Mouse (Mus musculus) hindbrain, embryonic 16.5 days (tissue): ENCODE results near the gene Cryzl2. TPM values are rescaled to one million over a fixed set of nuclear protein-coding genes. Genes with fewer than 3 reads are reported as not detected.

Experiments used
- ATAC-seq: fragments of 200-750 bp; cut with Nextera tagmentation; 2 replicates; pipeline ENCODE4 v1.8.0; 2017; ENCODE audit warnings: moderate TSS enrichment, moderate library complexity
- H3K27ac ChIP-seq: fragments of 300-500 bp; sonication (generic); 2 replicates; pipeline ENCODE4 v1.5.1; 2014; ENCODE audit warnings: low read depth, mild to moderate bottlenecking, control low read depth, low read length, moderate library complexity
- H3K27me3 ChIP-seq: fragments of 300-500 bp; sonication (generic); replicated peaks from 2 replicates; pipeline ENCODE4 v1.6.1; 2014; ENCODE audit warnings: low read length; ENCODE audit not compliant: control insufficient read depth, insufficient read depth
- H3K36me3 ChIP-seq: fragments of 300-500 bp; sonication (generic); 2 replicates; pipeline ENCODE4 v1.6.1; 2014; ENCODE audit warnings: mild to moderate bottlenecking, low read length, moderate library complexity, mixed read lengths; ENCODE audit not compliant: control insufficient read depth, insufficient read depth
- H3K4me1 ChIP-seq: fragments of 300-500 bp; sonication (generic); 2 replicates; pipeline ENCODE4 v1.6.1; 2014; ENCODE audit warnings: low read depth, low read length; ENCODE audit not compliant: control insufficient read depth, insufficient read depth
- H3K4me2 ChIP-seq: fragments of 300-500 bp; sonication (generic); 2 replicates; pipeline ENCODE4 v1.6.1; 2014; ENCODE audit warnings: mild to moderate bottlenecking, low read length, control low read depth, moderate library complexity
- H3K4me3 ChIP-seq: fragments of 300-500 bp; sonication (generic); 2 replicates; pipeline ENCODE4 v1.5.1; 2014; ENCODE audit warnings: mild to moderate bottlenecking, low read length, control low read depth, moderate library complexity
- H3K9ac ChIP-seq: fragments of 300-500 bp; sonication (generic); 2 replicates; pipeline ENCODE4 v1.6.1; 2014; ENCODE audit warnings: low read depth, mild to moderate bottlenecking, control low read depth, low read length, moderate library complexity
- H3K9me3 ChIP-seq: fragments of 300-500 bp; sonication (generic); 2 replicates; pipeline ENCODE4 v1.6.1; 2014; ENCODE audit warnings: mild to moderate bottlenecking, low read length, moderate library complexity; ENCODE audit not compliant: control insufficient read depth
- WGBS: fragments of 180-500 bp; shearing (Covaris S2); extraction: QIAGEN DNeasy Blood & Tissue Kit; methylation state at CpG from one replicate; pipeline ENCODE4 v1.1.7; 2014; 5-methylcytosine and 5-hydroxymethylcytosine counted together
- polyA plus RNA-seq: library from polyadenylated mRNA; unstranded; fragments of >200 nt; fragmentation: Nextera tagmentation; extraction: Ambion mirVana; gene quantifications from 2 replicates; pipeline ENCODE4 v1.2.1, GENCODE M21; 2015

Cryzl2 gene
- polyA plus RNA-seq, 1 experiment from 2014 or later = 8.3 TPM

DNA sequence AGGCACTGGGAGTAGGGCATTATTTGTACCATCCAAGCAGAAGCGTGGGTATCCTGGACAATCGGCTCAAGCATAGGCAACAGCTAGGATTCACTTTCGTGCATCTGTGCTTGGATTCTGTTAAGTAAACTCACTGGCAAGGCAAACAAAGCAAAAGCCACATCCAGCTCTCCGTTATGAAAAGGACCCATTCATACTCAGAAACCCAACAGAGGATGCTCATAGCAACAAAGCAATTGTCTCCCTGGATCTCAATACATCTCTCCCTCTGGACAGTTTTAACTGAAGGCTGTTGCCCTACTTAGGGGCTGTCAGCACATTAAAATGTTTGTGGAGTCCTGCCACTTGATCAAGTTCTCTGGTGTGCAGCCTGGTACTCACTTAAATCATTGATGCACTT lies 11.2 kb upstream of the Cryzl2 start:
- Histone ChIP-seq H3K36me3 (no peaks in the 10 kb centered on the region), H3K9ac (no peak overlapping the region), H3K4me1 (peaks cover 20% of the 10 kb centered on the region), H3K27me3 (no peaks in the 10 kb centered on the region), H3K4me3 (no peak overlapping the region), H3K27ac (no peak overlapping the region), H3K9me3 (no peaks in the 10 kb centered on the region), H3K4me2 (no peak overlapping the region)
- ATAC-seq = 0 out of 2 replicates have a peak, but pooled peaks have one; percentile 10
- WGBS = 42% methylated on average over 4 of the region's 4 CpGs

GRCm38 (mm10) chr1:157448164-157448804 lies 10.1 kb upstream of the Cryzl2 start:
- ATAC-seq = no peak
- Histone ChIP-seq H3K9me3 (no peaks in the 10 kb centered on the region), H3K27ac (no peak overlapping the region), H3K9ac (no peak overlapping the region), H3K4me3 (no peak overlapping the region), H3K27me3 (no peaks in the 10 kb centered on the region), H3K4me1 (peaks cover 20% of the 10 kb centered on the region), H3K4me2 (no peak overlapping the region), H3K36me3 (no peaks in the 10 kb centered on the region)
- 24% methylated on average over 7 of the region's 7 CpGs for WGBS

GRCm38 (mm10) chr1:157448805-157449188 lies 9.6 kb upstream of the Cryzl2 start:
- Histone ChIP-seq H3K27ac (no peak overlapping the region), H3K36me3 (no peaks in the 10 kb centered on the region), H3K4me1 (peaks cover 16% of the 10 kb centered on the region), H3K4me2 (no peak overlapping the region), H3K9ac (no peak overlapping the region), H3K4me3 (no peak overlapping the region), H3K27me3 (no peaks in the 10 kb centered on the region), H3K9me3 (no peaks in the 10 kb centered on the region)
- WGBS = 79% methylated on average over 5 of the region's 5 CpGs
- ATAC-seq = no peak

- no peak for ATAC-seq
- 0 out of 2 replicates have a peak overlapping the region, but pooled peaks have one; percentile 17 for H3K27ac ChIP-seq
Observed at GRCm38 (mm10) chr1:157449532-157449931, 8.8 kb upstream of the Cryzl2 start.

GRCm38 (mm10) chr1:157449981-157450636 lies 8.3 kb upstream of the Cryzl2 start:
- WGBS = 13% methylated on average over 21 of the region's 21 CpGs
- 0 out of 2 replicates have a peak, but pooled peaks have one; percentile 10 for ATAC-seq
- Histone ChIP-seq H3K27me3 (no peaks in the 10 kb centered on the region), H3K27ac (no peak overlapping the region), H3K4me3 (peak overlapping the region; percentile 9), H3K9ac (0 out of 2 replicates have a peak overlapping the region, but pooled peaks have one; percentile 31), H3K4me1 (peaks cover 16% of the 10 kb centered on the region), H3K9me3 (no peaks in the 10 kb centered on the region), H3K36me3 (no peaks in the 10 kb centered on the region), H3K4me2 (peak overlapping the region; percentile 47)

More at GRCm38 (mm10) chr1:157449532-157449931, 8.8 kb upstream of the Cryzl2 start:
- no peaks in the 10 kb centered on the region for H3K9me3 ChIP-seq
- no peaks in the 10 kb centered on the region for H3K36me3 ChIP-seq
- peak overlapping the region; percentile 47 for H3K4me2 ChIP-seq
- WGBS = 20% methylated on average over 10 of the region's 10 CpGs
- H3K4me3 ChIP-seq = peak overlapping the region; percentile 9
- peaks cover 16% of the 10 kb centered on the region for H3K4me1 ChIP-seq
- H3K9ac ChIP-seq = no peak overlapping the region
- H3K27me3 ChIP-seq = no peaks in the 10 kb centered on the region

DNA sequence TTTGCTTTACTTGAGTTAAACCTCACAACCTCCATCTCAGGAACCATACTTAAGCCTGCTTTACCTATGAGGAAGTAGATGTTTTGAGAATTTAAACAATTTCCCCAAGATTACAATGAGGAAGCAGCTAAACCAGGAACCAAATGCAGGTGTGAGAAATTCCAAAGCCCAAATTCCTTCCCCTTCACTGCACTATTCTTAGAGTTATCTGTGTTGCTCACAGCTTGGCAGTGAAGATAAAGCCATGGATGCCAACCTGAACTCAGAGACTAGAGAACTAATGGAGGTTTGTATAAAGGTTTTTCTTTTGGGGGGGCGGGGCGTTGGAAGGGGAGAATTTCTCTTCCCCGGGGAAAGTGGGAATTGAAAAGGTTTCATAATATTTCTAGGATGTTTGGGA lies 6.1 kb upstream of the Cryzl2 start:
- H3K4me1 ChIP-seq = peaks cover 16% of the 10 kb centered on the region
- no peaks in the 10 kb centered on the region for H3K36me3 ChIP-seq
- no peak overlapping the region for H3K27ac ChIP-seq
- H3K4me3 ChIP-seq = no peak overlapping the region
- H3K9me3 ChIP-seq = no peaks in the 10 kb centered on the region
- 78% methylated on average over 3 of the region's 3 CpGs for WGBS
- ATAC-seq = no peak
- no peaks in the 10 kb centered on the region for H3K27me3 ChIP-seq
- no peak overlapping the region for H3K4me2 ChIP-seq
- no peak overlapping the region for H3K9ac ChIP-seq

- no peaks in the 10 kb centered on the region for H3K27me3 ChIP-seq
- no peaks in the 10 kb centered on the region for H3K36me3 ChIP-seq
- 27% methylated on average over 5 of the region's 5 CpGs for WGBS
- no peak overlapping the region for H3K9ac ChIP-seq
- H3K27ac ChIP-seq = no peak overlapping the region
- no peak for ATAC-seq
- H3K9me3 ChIP-seq = no peaks in the 10 kb centered on the region
- peaks cover 16% of the 10 kb centered on the region for H3K4me1 ChIP-seq
- no peak overlapping the region for H3K4me2 ChIP-seq
- H3K4me3 ChIP-seq = no peak overlapping the region
Observed at GRCm38 (mm10) chr1:157452759-157453549, 5.4 kb upstream of the Cryzl2 start.

DNA sequence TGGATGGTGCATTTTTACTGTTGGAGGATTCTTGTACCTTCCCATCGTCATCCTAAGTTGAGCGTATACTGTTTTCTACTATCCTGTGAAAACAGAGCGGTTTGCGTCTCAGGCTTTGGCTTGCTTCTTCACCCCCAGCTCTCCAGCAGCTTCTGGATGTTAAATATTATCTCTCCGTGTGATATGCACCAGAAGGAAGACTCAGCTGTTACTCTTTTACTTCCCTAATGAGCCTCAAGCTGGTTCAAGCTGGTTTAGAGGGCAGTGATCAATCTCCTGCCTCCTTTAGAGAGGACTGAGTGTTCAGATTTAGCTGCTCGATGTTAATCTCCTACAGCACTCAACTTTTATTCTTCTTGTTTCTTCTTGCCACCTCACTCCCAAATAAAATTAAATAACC lies 3.5 kb upstream of the Cryzl2 start:
- Histone ChIP-seq H3K27ac (no peak overlapping the region), H3K4me3 (no peak overlapping the region)
- WGBS = 63% methylated on average over 6 of the region's 6 CpGs

GRCm38 (mm10) chr1:157457789-157458188 lies 588 bp upstream of the Cryzl2 start:
- H3K4me2 ChIP-seq = no peak overlapping the region
- H3K4me3 ChIP-seq = no peak overlapping the region
- no peak for ATAC-seq
- H3K4me1 ChIP-seq = peaks cover 10% of the 10 kb centered on the region
- H3K27ac ChIP-seq = no peak overlapping the region
- no peaks in the 10 kb centered on the region for H3K36me3 ChIP-seq
- H3K9me3 ChIP-seq = no peaks in the 10 kb centered on the region
- WGBS = 51% methylated on average over 3 of the region's 3 CpGs
- H3K9ac ChIP-seq = no peak overlapping the region
- H3K27me3 ChIP-seq = no peaks in the 10 kb centered on the region

More for the DNA sequence above, 3.5 kb upstream of the Cryzl2 start:
- H3K4me2 ChIP-seq = no peak overlapping the region
- H3K4me1 ChIP-seq = peaks cover 17% of the 10 kb centered on the region
- ATAC-seq = no peak
- no peak overlapping the region for H3K9ac ChIP-seq
- no peaks in the 10 kb centered on the region for H3K27me3 ChIP-seq
- H3K36me3 ChIP-seq = no peaks in the 10 kb centered on the region
- H3K9me3 ChIP-seq = no peaks in the 10 kb centered on the region
